Mouse (Mus musculus) 3134 (cell line): ENCODE results near the gene Il3.

ENCODE experiments used
- DNase-seq: peaks from one replicate; pipeline ENCODE4 v3.0.0-alpha.2; 2011; ENCODE audit warnings: low spot score; ENCODE audit not compliant: insufficient read length; ENCODE audit errors: extremely low read depth

The Il3 gene

GRCm38 (mm10) chr11:54287821-54288453 is 20.9 kb upstream of the Il3 start:
- DNase-seq, result no peak

- DNase-seq, result no peak
These were observed 4.4 kb upstream of the Il3 start for GRCm38 (mm10) chr11:54271437-54271949.

- DNase-seq, result no peak
These were observed 2.3 kb upstream of the Il3 start for GRCm38 (mm10) chr11:54269191-54269896.

GRCm38 (mm10) chr11:54264542-54264941 is 2.5 kb downstream of the Il3 start:
- DNase-seq, result no peak

- DNase-seq, result no peak
These were observed 3.6 kb downstream of the Il3 start for GRCm38 (mm10) chr11:54263405-54264031.

- peak; percentile 25 for DNase-seq
These were observed 10.3 kb downstream of the Il3 start for GRCm38 (mm10) chr11:54256624-54257376.

DNA sequence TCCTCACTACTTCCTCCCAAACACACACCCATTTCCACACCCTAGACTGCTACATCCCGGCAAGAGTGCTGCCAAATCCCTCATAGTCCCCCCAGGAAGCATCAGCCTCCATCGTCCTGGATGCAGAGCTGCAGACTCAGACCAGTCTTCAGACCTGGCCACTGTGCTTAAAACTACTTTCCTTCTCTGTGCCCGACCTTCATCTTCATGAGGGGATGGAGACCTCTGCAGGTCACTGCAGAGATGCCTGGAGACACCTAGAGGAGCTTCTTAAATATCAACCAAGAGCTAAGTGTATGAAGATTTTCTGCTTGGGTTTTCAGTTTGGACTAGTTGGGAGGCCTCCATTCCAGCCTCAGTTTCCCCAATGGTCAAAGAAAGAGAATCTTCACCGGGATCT is 13.0 kb downstream of the Il3 start:
- no peak for DNase-seq

DNA sequence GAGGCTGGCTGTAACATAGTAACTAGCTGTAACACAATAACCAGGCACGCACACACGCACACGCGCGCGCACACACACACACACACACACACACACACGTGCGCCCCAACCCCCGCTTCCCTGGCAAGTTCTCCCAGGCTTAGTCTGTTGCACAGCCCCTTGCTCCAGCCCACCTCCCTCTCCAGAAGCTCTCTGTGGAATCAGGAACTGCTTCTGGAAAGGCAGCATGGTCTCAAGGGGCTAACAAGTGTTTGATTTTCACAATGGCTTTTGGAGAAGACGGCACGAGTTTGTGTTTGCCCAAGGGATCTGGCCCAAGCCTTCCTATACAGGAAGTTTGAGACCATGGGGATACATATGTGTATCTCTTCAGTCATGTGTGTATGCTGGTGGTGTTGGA is 16.5 kb downstream of the Il3 start:
- no peak for DNase-seq

DNA sequence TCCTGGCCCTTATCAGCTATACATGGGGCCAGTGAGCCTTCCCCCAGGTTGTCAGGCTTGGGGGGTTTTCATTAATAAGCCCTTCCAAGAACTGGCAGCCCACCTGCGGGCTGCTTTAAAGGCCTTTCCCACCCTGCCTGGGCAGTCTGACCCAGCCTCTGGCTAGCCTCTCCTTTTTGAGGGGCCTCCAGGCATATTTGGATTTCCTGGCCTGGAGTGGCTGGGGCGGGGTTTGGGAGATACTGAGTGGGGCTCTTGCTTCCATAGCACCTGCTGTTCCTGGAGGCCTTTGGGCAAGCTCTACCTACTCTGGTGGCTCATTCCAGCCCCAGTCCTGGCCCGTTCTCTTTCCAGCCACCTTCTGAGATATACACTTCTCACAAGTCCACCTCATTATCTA is 17.3 kb downstream of the Il3 start:
- DNase-seq, result no peak

DNA sequence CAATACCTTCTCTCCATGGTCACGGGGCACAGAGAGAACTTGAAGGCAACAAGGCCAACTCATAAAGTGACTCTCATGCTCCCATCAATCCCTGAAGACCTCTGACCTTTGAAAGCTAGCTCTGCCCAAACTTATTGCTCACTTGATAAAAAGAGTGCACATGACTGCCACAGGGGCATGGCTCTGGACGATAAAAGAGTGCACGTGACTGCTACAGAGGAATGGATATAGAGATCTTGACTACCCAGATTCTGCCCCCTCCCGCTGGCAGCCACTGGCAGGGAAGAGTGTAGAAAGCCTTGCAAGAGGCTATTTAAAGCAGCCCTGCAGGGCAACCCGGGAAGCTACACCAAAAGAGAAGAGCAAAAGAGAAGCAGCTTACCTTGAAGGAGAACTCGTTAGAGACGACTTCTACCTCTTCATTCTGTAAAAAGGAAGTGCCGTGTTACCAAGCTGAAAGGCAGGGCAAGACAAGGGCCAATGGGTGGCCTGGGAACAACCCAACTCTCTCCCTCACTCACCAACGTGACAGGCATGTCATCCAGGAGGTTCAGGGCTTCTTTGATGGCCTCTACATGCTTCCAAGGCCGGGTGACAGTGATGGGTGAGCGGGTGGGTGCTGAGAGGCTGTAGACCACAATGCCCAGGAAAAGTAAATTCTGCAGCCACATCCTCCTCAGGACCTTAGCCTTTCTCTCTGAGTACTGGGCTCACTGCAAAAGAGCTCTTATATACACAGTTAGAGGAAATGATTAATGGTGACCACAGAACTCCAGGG is 17.9 kb downstream of the Il3 start, which contains the start of gene Csf2:
Gene Csf2 (minus strand): TSS at position 728 of the 778 bp plus-strand sequence.
- DNase-seq, result no peak

GRCm38 (mm10) chr11:54247251-54247950 is 19.7 kb downstream of the Il3 start:
- DNase-seq, result no peak

DNA sequence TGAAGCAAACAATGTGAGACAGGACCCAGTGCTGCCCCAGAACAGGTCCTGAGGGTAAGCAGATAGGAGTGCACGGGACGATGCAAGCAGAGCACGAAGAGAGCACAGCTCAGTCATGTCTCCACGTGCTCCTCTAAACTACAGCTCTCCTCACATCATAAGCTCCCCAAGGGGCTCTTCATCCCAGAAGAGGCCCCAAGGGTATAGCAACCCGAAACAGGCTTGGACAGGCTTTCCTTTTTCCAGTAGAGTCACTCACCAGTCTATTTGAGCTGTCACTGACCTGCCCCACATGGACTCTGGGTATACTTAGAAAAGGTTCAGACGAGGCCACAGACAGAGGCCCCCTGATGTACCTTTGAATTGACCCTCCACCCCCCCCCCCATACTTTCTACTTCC is 22.6 kb downstream of the Il3 start:
- DNase-seq, result no peak

- no peak for DNase-seq
These were observed 24.6 kb downstream of the Il3 start for GRCm38 (mm10) chr11:54242494-54242893.

DNA sequence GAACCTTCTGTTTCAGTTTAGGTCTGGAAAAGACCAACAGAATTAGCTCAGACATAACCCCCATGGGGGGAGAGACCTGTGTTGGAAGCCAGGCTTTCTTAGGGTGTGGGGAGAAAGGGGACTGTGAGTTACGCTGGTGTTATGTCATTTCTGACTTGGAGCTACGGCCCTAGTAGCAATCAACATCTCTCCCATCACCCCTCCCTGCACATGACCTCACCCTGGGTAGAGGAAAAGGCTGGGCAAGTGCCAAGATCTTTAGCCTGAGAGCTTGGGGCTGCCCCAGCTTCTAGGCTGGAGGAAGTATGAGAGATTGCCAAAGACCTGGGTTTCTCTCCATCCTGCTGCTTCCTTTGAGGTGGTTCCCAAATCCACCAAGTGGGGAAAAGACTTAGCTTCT is 30.1 kb downstream of the Il3 start:
- no peak for DNase-seq

- no peak for DNase-seq
These were observed 39.6 kb downstream of the Il3 start for GRCm38 (mm10) chr11:54227478-54227877.

GRCm38 (mm10) chr11:54224475-54224986 is 42.5 kb downstream of the Il3 start:
- DNase-seq, result no peak

- DNase-seq, result peak; percentile 56
These were observed 43.2 kb downstream of the Il3 start for GRCm38 (mm10) chr11:54223637-54224474.

DNA sequence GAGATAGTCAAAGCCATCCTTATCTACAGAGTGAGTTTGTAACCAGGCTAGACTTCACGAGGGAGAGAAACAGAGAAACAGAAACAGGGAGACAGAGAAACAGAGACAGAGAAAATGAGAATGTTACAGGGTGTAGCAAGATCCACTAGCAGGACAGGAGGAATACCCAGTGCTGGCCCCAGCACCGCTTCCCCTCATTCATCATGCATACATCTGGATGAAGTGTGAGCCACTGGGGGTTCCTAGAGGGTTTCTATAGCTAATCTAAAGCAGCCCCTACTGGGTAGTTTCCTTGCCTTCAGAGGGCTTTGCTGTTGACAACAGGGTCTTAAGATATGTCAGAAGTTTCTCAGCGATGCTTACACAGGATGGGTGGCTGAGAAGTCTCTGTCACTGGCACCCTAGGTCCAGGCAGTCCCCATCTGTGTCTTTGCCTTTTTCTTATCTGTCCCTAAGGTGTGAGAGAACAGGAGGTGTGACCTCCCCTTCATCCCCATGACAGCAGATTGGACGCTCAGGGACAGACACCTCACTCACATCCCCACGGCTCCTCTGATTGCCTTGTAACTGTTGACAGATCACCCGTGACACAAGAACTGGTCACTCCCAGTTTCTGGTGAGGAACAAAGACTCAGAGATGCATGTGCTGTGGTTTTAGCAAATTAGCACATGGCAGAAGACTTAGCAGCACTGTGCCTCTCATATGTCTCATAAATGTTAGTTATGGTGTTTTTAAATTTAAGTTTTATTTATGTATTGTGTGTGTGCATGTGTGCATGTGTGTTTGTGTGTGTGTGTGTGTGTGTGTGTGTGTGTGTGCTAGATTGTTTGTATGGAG is 47.0 kb downstream of the Il3 start:
- no peak for DNase-seq
